Mouse (Mus musculus) heart, postnatal 36 days (tissue): Measurements from ENCODE around the gene Arhgef6. TPM values are rescaled to one million over a fixed set of nuclear protein-coding genes. Genes with fewer than 3 reads are reported as not detected.

Source experiments
- DNase-seq, 2 experiments: peaks; one replicate each; pipeline ENCODE4 v3.0.0; 2021 to 2022
- intact Hi-C: fragments of 180-260 bp; cut with DNase I; formaldehyde crosslinking; loops from one replicate; pipeline ENCODE4 v1.15.1; 2025
- total RNA-seq, 2 experiments: library from RNA; stranded (reverse); gene quantifications; 2 replicates each; pipeline ENCODE4 v1.2.3; 2021

Gene Arhgef6
- total RNA-seq, 2 experiments from 2014 or later, result 61.0 to 62.6 TPM

DNA sequence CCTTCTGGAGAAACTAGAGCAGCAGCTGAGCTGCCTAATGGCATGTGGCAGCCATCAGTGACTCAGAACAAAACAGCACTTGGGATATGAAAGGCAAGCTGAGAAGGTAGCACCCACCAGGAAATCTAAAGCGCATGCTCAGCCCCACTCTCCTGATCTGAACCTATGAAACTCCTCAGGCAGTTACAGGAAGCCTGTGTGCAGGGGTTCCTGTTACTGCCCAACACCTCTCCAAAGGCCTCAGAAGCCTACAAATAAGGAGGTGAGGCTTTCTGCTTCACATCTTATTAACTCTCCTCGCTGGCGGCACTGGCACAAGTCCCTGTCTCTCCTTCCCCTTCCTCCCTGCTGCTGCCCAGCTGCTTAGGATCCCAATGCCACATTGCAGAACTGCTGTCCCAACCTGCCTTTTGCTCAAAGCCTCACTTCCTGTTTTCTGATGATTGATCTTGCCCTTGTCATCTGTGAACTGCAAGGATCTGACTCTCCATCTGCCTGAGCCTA, 33.7 kb downstream of the Arhgef6 start:
- intact Hi-C loops, result no loop called here
- DNase-seq, result no peak

GRCm38 (mm10) chrX:57303188-57303878, 35.2 kb downstream of the Arhgef6 start:
- intact Hi-C loops, result no loop called here
- DNase-seq, result no peak

GRCm38 (mm10) chrX:57298946-57299345, 39.6 kb downstream of the Arhgef6 start:
- intact Hi-C loops, result no loop called here
- DNase-seq, result no peak

- intact Hi-C loops, result loop anchor here (5.0 kb wide), 1 partner anchor 49 kb away; the partner anchor contains the start of gene Arhgef6
- no peak for DNase-seq
Measured at GRCm38 (mm10) chrX:57288458-57288857, 50.1 kb downstream of the Arhgef6 start.

DNA sequence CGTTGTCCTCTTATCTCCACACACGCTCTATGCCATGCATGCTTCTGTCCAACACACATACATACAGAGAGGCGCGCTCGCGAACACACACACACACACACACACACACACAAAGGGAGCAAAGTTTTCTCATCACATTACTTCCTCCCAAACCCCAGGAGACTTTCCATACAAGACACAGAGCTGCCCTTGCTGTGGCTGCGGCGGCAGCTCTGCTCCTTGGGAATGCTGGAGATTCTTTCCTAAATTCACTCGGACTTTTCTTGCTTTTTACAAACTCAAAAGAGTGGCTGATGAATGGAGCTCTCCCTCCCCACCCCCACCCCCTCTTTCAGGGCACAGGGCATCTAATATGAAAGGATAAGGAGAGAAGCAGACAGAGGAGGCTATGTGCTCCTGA, 52.2 kb downstream of the Arhgef6 start:
- intact Hi-C loops, result loop anchor here (5.0 kb wide), 1 partner anchor 51 kb away; the partner anchor contains the start of gene Arhgef6

DNA sequence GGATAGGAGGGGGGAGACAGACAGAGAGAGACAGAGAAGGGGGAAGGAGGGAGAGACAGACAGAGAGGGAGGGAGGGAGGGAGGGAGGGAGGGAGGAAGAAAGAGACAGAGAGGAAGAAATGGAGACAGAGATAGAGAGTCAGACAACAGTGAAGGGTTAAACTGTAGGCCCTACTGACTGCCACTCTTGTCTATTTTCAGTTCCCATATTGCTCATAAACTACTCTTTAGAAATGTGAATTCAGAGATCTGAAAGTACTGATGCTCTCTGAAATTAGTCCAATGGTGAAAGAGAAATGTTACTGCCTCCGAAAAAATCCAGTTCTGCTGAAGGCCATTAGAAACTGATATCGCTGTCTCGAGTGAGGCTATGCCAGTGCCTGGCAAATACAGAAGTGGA, 56.3 kb downstream of the Arhgef6 start:
- DNase-seq, result no peak
- intact Hi-C loops, result no loop called here

More for the DNA sequence above, 52.2 kb downstream of the Arhgef6 start:
- DNase-seq, result peak in 1 of 2 experiments; percentile 25

- peak; percentile 34 to 51 for DNase-seq
- intact Hi-C loops, result no loop called here
Measured at GRCm38 (mm10) chrX:57277560-57278335, 60.8 kb downstream of the Arhgef6 start.

DNA sequence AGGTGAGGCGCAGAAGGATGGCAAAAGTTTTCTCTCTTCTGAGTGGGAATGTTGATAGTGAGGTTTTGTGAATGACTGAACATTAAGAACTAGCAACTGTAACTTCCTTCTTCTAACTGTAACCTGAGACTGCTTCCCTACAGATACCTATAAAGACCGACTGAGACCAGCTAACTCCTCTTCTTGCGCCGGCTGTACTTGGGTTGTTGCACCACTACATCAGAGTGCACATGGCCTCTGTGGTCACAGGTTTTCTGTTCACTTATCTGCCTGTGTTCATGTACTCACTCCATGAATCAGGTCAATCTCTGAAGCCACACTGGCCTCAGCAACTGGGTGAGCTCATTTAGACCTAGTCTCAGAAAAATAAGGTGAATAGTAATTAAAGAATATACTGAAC, 75.0 kb downstream of the Arhgef6 start:
- intact Hi-C loops, result no loop called here
- DNase-seq, result no peak

GRCm38 (mm10) chrX:57260744-57261143, 77.8 kb downstream of the Arhgef6 start:
- DNase-seq, result no peak
- intact Hi-C loops, result no loop called here

DNA sequence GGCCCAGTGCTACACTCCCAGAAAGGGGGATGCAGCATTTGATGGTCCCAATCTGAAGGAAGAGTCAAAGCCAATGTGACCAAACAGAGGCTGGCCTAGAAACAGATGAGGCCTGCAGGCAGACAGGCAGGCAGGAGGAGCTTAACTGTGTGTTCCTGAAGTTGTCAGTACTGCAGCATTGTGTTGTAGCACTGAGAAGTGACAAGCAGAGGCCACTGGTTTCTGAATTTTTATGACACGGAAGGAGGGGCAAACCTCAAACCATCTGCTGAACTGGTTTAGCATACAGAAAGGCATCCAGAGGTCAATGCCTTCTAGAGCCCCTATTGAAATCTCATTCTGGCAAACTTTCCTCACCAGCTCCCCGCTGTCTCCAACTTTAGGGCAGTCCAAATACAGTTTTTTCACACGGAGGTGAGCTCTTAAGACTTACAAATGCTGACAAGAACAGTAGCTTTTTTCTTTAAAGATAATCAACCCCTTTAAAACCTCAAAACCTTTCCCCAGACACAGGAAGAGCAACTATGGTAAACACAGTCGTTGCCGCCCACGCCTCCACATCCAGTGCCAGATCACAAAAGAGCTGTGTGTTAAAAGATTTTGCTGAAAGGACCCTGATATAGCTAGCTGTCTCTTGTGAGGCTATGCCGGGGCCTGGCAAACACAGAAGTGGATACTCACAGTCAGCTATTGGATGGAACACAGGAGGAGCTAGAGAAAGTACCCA, 85.0 kb downstream of the Arhgef6 start:
- DNase-seq, result no peak
- intact Hi-C loops, result no loop called here

DNA sequence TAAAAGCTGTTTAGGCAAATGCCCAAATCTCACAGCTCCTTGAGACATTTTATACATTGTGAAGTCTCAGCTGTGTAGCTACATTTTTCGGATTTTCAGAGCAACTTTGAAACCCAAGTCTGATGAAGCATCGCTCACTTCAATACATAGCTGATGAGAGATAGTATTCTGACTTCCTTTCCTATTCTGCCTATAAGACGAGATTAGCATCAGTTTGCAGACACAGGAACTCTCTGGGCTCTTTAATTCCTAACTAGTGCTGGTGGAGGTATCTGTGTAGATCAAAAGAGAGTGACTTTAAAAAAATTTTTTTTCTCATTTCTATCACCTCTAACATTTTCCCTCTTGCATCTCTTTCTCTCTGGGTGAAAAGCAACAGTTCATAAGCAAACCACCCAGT, 100.0 kb downstream of the Arhgef6 start:
- no peak for DNase-seq
- intact Hi-C loops, result loop anchor here (5.0 kb wide), 1 partner anchor 149 kb away; no protein-coding TSS in a partner anchor

GRCm38 (mm10) chrX:57235982-57236381, 102.5 kb downstream of the Arhgef6 start:
- intact Hi-C loops, result loop anchor here (5.0 kb wide), 1 partner anchor 151 kb away; no protein-coding TSS in a partner anchor
- DNase-seq, result no peak

- intact Hi-C loops, result no loop called here
- no peak for DNase-seq
Measured at GRCm38 (mm10) chrX:57233596-57233995, 104.9 kb downstream of the Arhgef6 start.

DNA sequence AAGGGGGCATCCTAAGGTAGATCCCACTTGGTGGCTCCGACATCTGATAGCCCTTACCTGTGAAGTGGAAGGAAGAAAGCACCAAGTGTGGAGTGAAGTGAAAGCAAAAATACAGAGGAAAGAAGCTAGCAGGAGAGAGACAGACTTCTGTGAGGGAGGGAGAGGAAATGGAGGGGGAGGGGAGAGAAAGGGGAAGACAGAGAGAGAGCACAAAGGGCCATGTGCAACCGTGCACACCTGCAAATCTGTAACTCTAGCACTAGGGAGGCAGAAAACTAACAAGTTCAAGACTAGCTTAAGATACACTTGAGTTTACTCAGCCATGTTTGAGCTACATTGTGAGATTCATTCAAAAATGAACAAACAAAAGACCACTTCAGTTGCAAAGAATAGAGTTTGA, 110.4 kb downstream of the Arhgef6 start:
- intact Hi-C loops, result no loop called here
- no peak for DNase-seq

DNA sequence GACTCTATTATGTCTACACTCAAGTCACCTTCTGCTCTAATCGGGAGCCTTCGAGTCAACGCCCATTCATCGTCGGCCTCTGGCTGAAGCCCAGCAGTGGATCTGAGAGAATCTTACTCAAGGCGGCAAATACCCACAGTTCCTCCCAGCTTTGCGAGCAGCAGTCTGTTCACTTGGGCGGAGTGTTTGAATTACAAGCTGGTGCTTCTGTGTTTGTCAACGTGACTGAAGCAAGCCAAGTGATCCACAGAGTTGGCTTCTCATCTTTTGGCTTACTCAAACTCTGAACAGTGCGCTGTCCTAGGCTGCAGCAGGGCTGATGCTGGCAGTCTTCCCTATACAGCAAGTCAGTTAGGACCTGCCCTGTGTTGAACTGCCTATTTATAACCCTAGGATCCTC, 115.2 kb downstream of the Arhgef6 start:
- DNase-seq, result peak in 1 of 2 experiments; percentile 5

GRCm38 (mm10) chrX:57221881-57222280, 116.6 kb downstream of the Arhgef6 start:
- DNase-seq, result no peak
- intact Hi-C loops, result no loop called here

More for the DNA sequence above, 115.2 kb downstream of the Arhgef6 start:
- intact Hi-C loops, result no loop called here

GRCm38 (mm10) chrX:57219563-57219962, 119.0 kb downstream of the Arhgef6 start:
- intact Hi-C loops, result no loop called here
- DNase-seq, result no peak

GRCm38 (mm10) chrX:57216271-57216670, 122.3 kb downstream of the Arhgef6 start:
- DNase-seq, result no peak
- intact Hi-C loops, result no loop called here

DNA sequence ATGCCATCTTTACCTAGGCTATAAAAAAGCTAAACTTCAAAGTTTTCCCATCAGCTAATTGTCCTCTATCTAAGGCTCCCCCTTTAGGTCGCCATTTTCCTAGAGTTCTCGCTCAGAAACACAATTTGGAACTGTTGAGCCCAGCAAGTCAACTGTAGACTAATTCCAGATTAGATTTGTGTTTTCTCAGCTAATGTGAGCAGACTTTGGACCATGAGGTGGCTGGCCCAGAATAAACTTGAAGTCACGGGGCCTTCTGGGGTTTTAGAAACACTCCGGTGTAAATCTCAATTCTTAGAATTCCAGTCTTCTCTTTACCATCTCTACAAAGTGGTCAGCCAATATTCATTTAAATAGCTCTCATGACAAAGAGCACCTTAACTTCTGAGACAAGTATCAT, 123.0 kb downstream of the Arhgef6 start:
- DNase-seq, result no peak
- intact Hi-C loops, result no loop called here

- no peak for DNase-seq
- intact Hi-C loops, result no loop called here
Measured at GRCm38 (mm10) chrX:57212862-57213261, 125.7 kb downstream of the Arhgef6 start.

- DNase-seq, result no peak
- intact Hi-C loops, result no loop called here
Measured at GRCm38 (mm10) chrX:57211876-57212275, 126.7 kb downstream of the Arhgef6 start, which contains the start of gene Cd40lg. Cd40lg (plus strand) TSS chrX:57212143.
